Mouse (Mus musculus): ENCODE data around the gene Aldh3b1. TPM values are rescaled to one million over a fixed set of nuclear protein-coding genes. Genes with fewer than 3 reads are reported as not detected.

Aldh3b1 gene
- polyA plus RNA-seq, 1 experiment = 47.1 TPM

- Histone ChIP-seq H3K4me3 (replicated peaks; ENCODE audit: control insufficient read depth, low read depth, low read length) (no peak overlapping the region), H3K27ac (ENCODE audit: control insufficient read depth, insufficient read depth, low read depth, low read length, poor library complexity) (no peak overlapping the region), H3K4me1 (ENCODE audit: control insufficient read depth, insufficient read depth, low read length) (no peaks in the 10 kb centered on the region; the same call in 1 of the 2 replicates)
- TF ChIP-seq POLR2A (IDR thresholded peaks at IDR 0.05; ENCODE audit: borderline replicate concordance, control insufficient read depth, low read depth, low read length) = no peak
- TF ChIP-seq CTCF (IDR thresholded peaks at IDR 0.05; ENCODE audit: control insufficient read depth, insufficient read depth, low read length) = 0 out of 2 replicates have a peak, but pooled peaks have one; percentile 2
- WGBS = 82% methylated on average over 4 of the region's 4 CpGs
These were observed 36.0 kb downstream of the Aldh3b1 start for GRCm38 (mm10) chr19:3893545-3894116.

DNA sequence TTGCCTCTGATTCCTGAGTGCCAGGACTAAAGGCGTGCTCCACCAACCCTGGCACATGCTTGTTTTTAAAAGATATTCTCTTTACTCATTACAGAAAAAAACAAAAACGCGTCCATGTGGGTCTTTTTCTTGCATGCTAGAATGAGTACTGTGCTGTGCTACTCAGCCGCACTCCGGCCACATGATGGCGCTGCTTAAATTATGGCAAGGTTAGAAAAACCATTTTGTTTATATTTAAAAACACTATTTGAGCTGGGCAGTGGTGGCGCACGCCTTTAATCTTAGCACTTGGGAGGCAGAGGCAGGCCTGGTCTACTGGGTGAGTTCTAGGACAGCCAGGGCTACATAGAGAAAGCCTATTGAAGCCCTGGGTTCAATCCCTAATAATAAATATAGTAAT is 39.4 kb downstream of the Aldh3b1 start:
- WGBS = 57% methylated on average over 8 of the region's 8 CpGs
- TF ChIP-seq CTCF (IDR thresholded peaks at IDR 0.05; ENCODE audit: control insufficient read depth, insufficient read depth, low read length) (peak; percentile 64), POLR2A (IDR thresholded peaks at IDR 0.05; ENCODE audit: borderline replicate concordance, control insufficient read depth, low read depth, low read length) (no peak)
- H3K27ac ChIP-seq (ENCODE audit: control insufficient read depth, insufficient read depth, low read depth, low read length, poor library complexity) = no peak overlapping the region
- H3K4me3 ChIP-seq (replicated peaks; ENCODE audit: control insufficient read depth, low read depth, low read length) = no peak overlapping the region
- no peaks in the 10 kb centered on the region for H3K4me1 ChIP-seq (ENCODE audit: control insufficient read depth, insufficient read depth, low read length)

DNA sequence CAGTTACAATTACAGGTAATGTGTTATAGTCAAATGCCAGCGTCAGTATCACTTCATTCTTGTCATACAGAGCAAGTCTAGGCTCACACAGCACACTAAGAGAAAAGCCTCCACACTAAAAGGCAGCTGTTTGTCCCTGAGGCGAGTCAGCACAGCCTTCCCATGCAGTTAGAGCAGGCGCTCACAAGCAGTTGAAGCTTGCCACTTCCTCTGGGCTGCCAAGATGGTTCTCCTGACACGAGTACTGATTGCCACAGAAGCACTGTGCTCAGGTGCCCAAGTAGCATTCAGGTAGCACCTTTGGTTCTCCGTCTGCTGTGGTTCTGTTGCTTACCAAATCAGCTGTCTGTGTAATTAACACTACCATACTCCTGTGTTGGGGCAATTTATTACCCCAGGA is 40.5 kb downstream of the Aldh3b1 start:
- Histone ChIP-seq H3K4me1 (ENCODE audit: control insufficient read depth, insufficient read depth, low read length) (no peaks in the 10 kb centered on the region), H3K4me3 (replicated peaks; ENCODE audit: control insufficient read depth, low read depth, low read length) (no peak overlapping the region), H3K27ac (ENCODE audit: control insufficient read depth, insufficient read depth, low read depth, low read length, poor library complexity) (no peak overlapping the region)
- 73% methylated on average over 5 of the region's 5 CpGs for WGBS
- TF ChIP-seq CTCF (IDR thresholded peaks at IDR 0.05; ENCODE audit: control insufficient read depth, insufficient read depth, low read length) (no peak), POLR2A (IDR thresholded peaks at IDR 0.05; ENCODE audit: borderline replicate concordance, control insufficient read depth, low read depth, low read length) (no peak)

GRCm38 (mm10) chr19:3884325-3884990 is 45.1 kb downstream of the Aldh3b1 start:
- TF ChIP-seq CTCF (IDR thresholded peaks at IDR 0.05; ENCODE audit: control insufficient read depth, insufficient read depth, low read length) = no peak
- TF ChIP-seq POLR2A (IDR thresholded peaks at IDR 0.05; ENCODE audit: borderline replicate concordance, control insufficient read depth, low read depth, low read length) = no peak
- peaks cover 6% of the 10 kb centered on the region for H3K4me1 ChIP-seq (ENCODE audit: control insufficient read depth, insufficient read depth, low read length)
- no peak overlapping the region for H3K4me3 ChIP-seq (replicated peaks; ENCODE audit: control insufficient read depth, low read depth, low read length)
- H3K27ac ChIP-seq (ENCODE audit: control insufficient read depth, insufficient read depth, low read depth, low read length, poor library complexity) = no peak overlapping the region
- 87% methylated on average over 6 of the region's 6 CpGs for WGBS

- Histone ChIP-seq H3K4me1 (ENCODE audit: control insufficient read depth, insufficient read depth, low read length) (peaks cover 6% of the 10 kb centered on the region), H3K4me3 (replicated peaks; ENCODE audit: control insufficient read depth, low read depth, low read length) (no peak overlapping the region), H3K27ac (ENCODE audit: control insufficient read depth, insufficient read depth, low read depth, low read length, poor library complexity) (no peak overlapping the region; the same call in 1 of the 2 replicates)
- TF ChIP-seq CTCF (IDR thresholded peaks at IDR 0.05; ENCODE audit: control insufficient read depth, insufficient read depth, low read length) (no peak), POLR2A (IDR thresholded peaks at IDR 0.05; ENCODE audit: borderline replicate concordance, control insufficient read depth, low read depth, low read length) (no peak)
- 26% methylated on average over 4 of the region's 4 CpGs for WGBS
These were observed 47.4 kb downstream of the Aldh3b1 start for GRCm38 (mm10) chr19:3882214-3882613.

DNA sequence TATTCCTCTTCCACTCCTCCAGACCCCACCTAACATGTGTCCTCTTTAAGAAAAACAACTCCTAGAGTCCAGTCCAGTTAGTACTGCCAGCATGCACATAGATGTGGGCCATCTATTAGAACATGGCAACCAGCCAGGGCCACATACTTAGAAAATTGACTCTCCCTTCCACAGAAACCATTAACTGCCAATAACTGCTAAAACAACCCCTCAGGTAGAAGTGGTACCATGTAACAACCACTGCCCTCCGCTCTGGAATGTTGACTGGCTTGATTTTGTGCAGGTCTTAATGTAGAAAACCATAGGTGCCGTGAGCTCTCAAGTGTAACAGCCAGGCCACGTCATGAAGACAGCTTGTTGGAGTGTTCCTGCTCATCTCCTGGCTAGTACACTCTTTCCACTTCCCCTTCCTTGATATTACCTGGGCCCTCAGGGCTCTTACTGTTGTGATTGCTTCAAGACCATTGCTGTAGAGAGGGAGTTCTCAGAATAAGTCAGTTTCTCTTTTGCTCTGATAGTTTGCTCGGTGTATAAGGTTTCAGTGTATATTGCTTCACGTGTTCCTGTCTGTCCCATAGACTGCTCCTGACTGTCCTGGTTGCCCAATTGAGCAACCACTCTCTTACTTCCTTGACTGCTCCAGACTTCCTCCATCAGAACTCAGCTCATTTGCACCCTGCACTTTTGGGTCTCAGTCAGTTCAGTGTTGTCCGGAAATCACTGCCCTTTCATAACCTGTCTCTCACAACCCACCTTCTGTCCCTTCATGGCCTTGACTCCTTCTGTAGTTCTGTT is 49.4 kb downstream of the Aldh3b1 start:
- TF ChIP-seq CTCF (IDR thresholded peaks at IDR 0.05; ENCODE audit: control insufficient read depth, insufficient read depth, low read length) (no peak), POLR2A (IDR thresholded peaks at IDR 0.05; ENCODE audit: borderline replicate concordance, control insufficient read depth, low read depth, low read length) (no peak)
- H3K4me3 ChIP-seq (replicated peaks; ENCODE audit: control insufficient read depth, low read depth, low read length) = peak overlapping the region; percentile 27
- peaks cover 6% of the 10 kb centered on the region for H3K4me1 ChIP-seq (ENCODE audit: control insufficient read depth, insufficient read depth, low read length)
- 49% methylated on average over 6 of the region's 6 CpGs for WGBS
- peak overlapping the region; percentile 40; the same call in 1 of the 2 replicates for H3K27ac ChIP-seq (ENCODE audit: control insufficient read depth, insufficient read depth, low read depth, low read length, poor library complexity)

- Histone ChIP-seq H3K4me1 (ENCODE audit: control insufficient read depth, insufficient read depth, low read length) (no peaks in the 10 kb centered on the region; the same call in 1 of the 2 replicates), H3K27ac (ENCODE audit: control insufficient read depth, insufficient read depth, low read depth, low read length, poor library complexity) (no peak overlapping the region), H3K4me3 (replicated peaks; ENCODE audit: control insufficient read depth, low read depth, low read length) (no peak overlapping the region)
- TF ChIP-seq CTCF (IDR thresholded peaks at IDR 0.05; ENCODE audit: control insufficient read depth, insufficient read depth, low read length) = no peak
- TF ChIP-seq POLR2A (IDR thresholded peaks at IDR 0.05; ENCODE audit: borderline replicate concordance, control insufficient read depth, low read depth, low read length) = no peak
- WGBS = 83% methylated on average over 7 of the region's 7 CpGs
These were observed 54.6 kb downstream of the Aldh3b1 start for GRCm38 (mm10) chr19:3875045-3875444.

GRCm38 (mm10) chr19:3872373-3872772 is 57.2 kb downstream of the Aldh3b1 start:
- TF ChIP-seq POLR2A (IDR thresholded peaks at IDR 0.05; ENCODE audit: borderline replicate concordance, control insufficient read depth, low read depth, low read length) = no peak
- TF ChIP-seq CTCF (IDR thresholded peaks at IDR 0.05; ENCODE audit: control insufficient read depth, insufficient read depth, low read length) = no peak
- Histone ChIP-seq H3K27ac (ENCODE audit: control insufficient read depth, insufficient read depth, low read depth, low read length, poor library complexity) (no peak overlapping the region), H3K4me3 (replicated peaks; ENCODE audit: control insufficient read depth, low read depth, low read length) (no peak overlapping the region), H3K4me1 (ENCODE audit: control insufficient read depth, insufficient read depth, low read length) (no peaks in the 10 kb centered on the region; the same call in 1 of the 2 replicates)
- WGBS = 78% methylated on average over 4 of the region's 4 CpGs
